Mouse (Mus musculus) left cerebral cortex, postnatal 36 days (tissue): ENCODE measurements around the gene Slc30a7. TPM values are rescaled to one million over a fixed set of nuclear protein-coding genes. Genes with fewer than 3 reads are reported as not detected.

Experiments used
- DNase-seq, 2 experiments: peaks; one replicate each; pipeline ENCODE4 v3.0.0; 2021 to 2022; ENCODE audit warnings: low spot score in 2 of 2, mixed read lengths in 1 of 2
- intact Hi-C: fragments of 180-260 bp; cut with DNase I; formaldehyde crosslinking; loops from one replicate; pipeline ENCODE4 v1.15.1; 2025
- microRNA-seq: library from miRNA; unstranded; fragments of <30 nt; microRNA quantifications from one replicate; pipeline ENCODE4 v1.2.0, GENCODE M21; 2022
- total RNA-seq, 2 experiments: library from RNA; stranded (reverse); gene quantifications; 2 replicates each; pipeline ENCODE4 v1.2.3; 2021

Gene Slc30a7
- total RNA-seq, 2 experiments from 2014 or later, result 24.0 to 31.2 TPM

- no peak for DNase-seq
- intact Hi-C loops, result no loop called here
Observed at GRCm38 (mm10) chr3:115898354-115898948, 108.8 kb downstream of the Slc30a7 start.

GRCm38 (mm10) chr3:115893166-115893565 lies 114.0 kb downstream of the Slc30a7 start:
- intact Hi-C loops, result no loop called here

GRCm38 (mm10) chr3:115892341-115892740 lies 114.9 kb downstream of the Slc30a7 start:
- intact Hi-C loops, result no loop called here
- DNase-seq, result no peak

More at GRCm38 (mm10) chr3:115893166-115893565, 114.0 kb downstream of the Slc30a7 start:
- no peak for DNase-seq

Small RNA genes lying within 50 kb of the gene (microRNA-seq; reads per million reads assigned to microRNA genes)
- not detected for gene Mir669n

Other genes with a start within 250 kb of the Slc30a7 start
- gene Dph5, start 119.6 kb downstream of the Slc30a7 start, total RNA-seq, result 10 to 100 TPM; 11.7 to 15.1 TPM
- 10 to 100 TPM; 69.6 to 77.5 TPM for gene Extl2, start 56 bp upstream of the Slc30a7 start, total RNA-seq
- gene Vcam1, start 122.3 kb upstream of the Slc30a7 start, total RNA-seq, result 10 to 100 TPM; 20.4 to 26.0 TPM
- 100 to 1,000 TPM in 1 of 2 experiments, 10 to 100 TPM in 1; 99.4 to 117 TPM for gene Gpr88, start 246.1 kb upstream of the Slc30a7 start, total RNA-seq